Mouse (Mus musculus) ZHBTc4 (cell line): ENCODE results near the gene Hspb11.
A peak's percentile ranks its signal among the peaks of the same experiment; 100 is the strongest.

Source experiments
- DNase-seq: peaks from one replicate; pipeline ENCODE4 v3.0.0-alpha.2; 2011; ENCODE audit warnings: low read depth, low spot score

Gene Hspb11

DNA sequence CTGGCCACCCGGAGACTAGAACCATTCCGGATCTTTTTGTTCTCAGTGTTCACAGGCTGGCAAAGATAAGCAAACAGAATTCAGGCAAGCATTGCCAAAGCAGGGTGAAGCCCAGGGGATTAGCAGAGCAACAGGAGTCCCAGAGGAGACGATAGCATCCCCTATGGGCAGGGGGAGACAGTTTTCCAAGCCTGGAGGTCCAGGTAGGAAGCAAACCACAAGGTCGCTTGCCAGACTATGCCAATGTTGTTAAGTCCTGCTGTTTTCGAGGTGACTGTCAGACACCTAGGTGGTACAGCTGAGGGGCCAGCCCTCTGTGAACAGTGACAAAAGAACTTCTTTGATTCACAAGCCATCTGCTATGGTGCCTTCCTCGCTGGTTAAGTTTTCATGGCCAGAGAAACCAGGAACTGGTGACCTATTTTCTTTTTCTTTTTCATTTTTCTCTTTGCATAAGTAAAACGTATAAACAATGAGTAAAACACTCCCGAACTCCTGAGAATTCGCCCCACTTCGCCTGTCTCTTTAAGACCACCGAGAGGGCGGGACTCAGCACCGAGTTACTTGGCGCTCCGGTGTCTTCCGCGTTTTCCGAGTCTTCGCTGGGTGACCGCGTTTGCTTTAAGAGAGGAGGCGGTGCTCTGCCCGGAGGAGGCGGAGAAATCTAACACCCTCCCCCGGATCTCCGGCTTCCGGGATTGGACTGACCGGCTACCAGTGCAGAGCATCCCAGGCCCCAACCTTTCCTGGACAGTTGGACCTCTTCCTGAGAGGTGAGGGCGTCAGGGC, 60.5 kb downstream of the Hspb11 start, which contains the start of gene Yipf1:
TSS of gene Yipf1 (plus strand) at position 674 of the 789 bp plus-strand sequence.
- DNase-seq, result peak; percentile 85

- DNase-seq, result no peak
These were observed 61.0 kb downstream of the Hspb11 start for GRCm38 (mm10) chr4:107314479-107314805.

- no peak for DNase-seq
These were observed 65.3 kb downstream of the Hspb11 start for GRCm38 (mm10) chr4:107318646-107319045.

GRCm38 (mm10) chr4:107321041-107321440, 67.6 kb downstream of the Hspb11 start:
- peak; percentile 35 for DNase-seq

GRCm38 (mm10) chr4:107323113-107323512, 69.7 kb downstream of the Hspb11 start:
- no peak for DNase-seq

DNA sequence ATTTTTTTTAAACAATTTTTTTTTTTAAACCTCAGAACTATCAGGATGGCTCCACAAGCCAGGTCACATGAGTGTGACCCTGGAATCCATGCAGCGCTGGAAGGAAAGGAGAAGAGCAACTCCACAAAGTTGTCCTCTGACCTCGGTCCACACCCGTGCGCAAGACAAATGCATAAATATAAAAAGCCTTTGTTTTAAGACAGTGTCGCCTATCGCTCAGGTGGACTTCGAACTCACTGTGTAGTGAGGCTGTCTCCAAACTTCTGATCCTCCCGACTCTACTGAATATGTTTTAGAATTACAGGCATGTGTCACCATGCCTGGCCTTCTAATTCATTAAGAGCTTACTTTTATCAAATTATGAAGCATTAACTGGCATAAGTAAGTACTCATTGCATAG, 75.1 kb downstream of the Hspb11 start:
- no peak for DNase-seq
